Mouse (Mus musculus): Measurements from ENCODE around the gene Grcc10.

DNA sequence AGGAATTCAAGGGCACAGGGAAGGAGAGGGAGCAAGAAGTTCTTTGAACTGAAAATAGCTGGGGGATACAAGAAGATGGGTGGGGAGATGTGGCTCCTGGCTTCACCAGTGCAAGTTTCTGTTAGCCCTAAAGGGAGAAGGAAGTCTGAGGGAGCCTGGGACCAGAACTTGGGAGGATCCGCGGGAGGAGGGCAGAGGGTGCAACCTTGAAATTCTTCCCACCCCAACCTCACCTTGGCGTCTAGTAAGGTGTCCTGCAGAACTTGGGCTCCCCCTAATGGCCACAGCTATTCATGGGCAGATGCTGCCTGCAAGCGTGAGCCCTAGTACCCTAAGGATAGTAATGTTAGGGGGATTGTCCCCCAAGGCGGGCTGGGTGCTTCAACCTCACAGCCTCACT lies 18.1 kb upstream of the Grcc10 start:
- TF ChIP-seq CTCF (IDR thresholded peaks at IDR 0.05; ENCODE audit: borderline replicate concordance, insufficient read depth, low read depth, low read length) (peak; percentile 92), POLR2A (IDR thresholded peaks at IDR 0.05; ENCODE audit: borderline replicate concordance, insufficient read depth, low read length) (peak; percentile 40; the same call in 1 of the 2 replicates)

Data from cerebellum, adult 2 months (tissue).